Mouse (Mus musculus): Measurements from ENCODE around the gene Fam161a. TPM values are rescaled to one million over a fixed set of nuclear protein-coding genes. Genes with fewer than 3 reads are reported as not detected.

Fam161a gene
- 0.18 and 0.23 TPM in 2 replicates for polyA plus RNA-seq (2012; rRNA removed)

GRCm38 (mm10) chr11:23007481-23008180, at the start of gene Fam161a:
Fam161a (plus strand) TSS chr11:23007531.

GRCm38 (mm10) chr11:22971835-22972709, 35.3 kb upstream of the Fam161a start, which contains the start of gene Zrsr1:
Zrsr1 (plus strand) TSS chr11:22972005.

GRCm38 (mm10) chr11:22981984-22982757, 25.2 kb upstream of the Fam161a start, which contains the start of the genes Gm28048 and Commd1:
Gm28048 (minus strand) TSS chr11:22982090.
Commd1 (minus strand) TSS chr11:22982382.

GRCm38 (mm10) chr11:22990393-22991126, 16.8 kb upstream of the Fam161a start, which contains the start of gene Cct4:
Cct4 (plus strand) TSS chr11:22990519.

Other genes with a start within 250 kb of the Fam161a start
- 7.9 and 8.5 TPM in 2 replicates for gene B3gnt2, start 146.6 kb upstream of the Fam161a start, polyA plus RNA-seq (2012; rRNA removed)
- gene Zrsr1, start 35.5 kb upstream of the Fam161a start, polyA plus RNA-seq (2012; rRNA removed): 0.95 and 1.2 TPM in 2 replicates
- not detected in 2 replicates for gene Gm28048, start 25.4 kb upstream of the Fam161a start, polyA plus RNA-seq (2012; rRNA removed)
- gene Commd1, start 25.1 kb upstream of the Fam161a start, polyA plus RNA-seq (2012; rRNA removed): 2.8 and 3.0 TPM in 2 replicates
- 118 and 173 TPM in 2 replicates for gene Cct4, start 17.0 kb upstream of the Fam161a start, polyA plus RNA-seq (2012; rRNA removed)
- 0.90 and 1.1 TPM in 2 replicates for gene Xpo1, start 248.5 kb downstream of the Fam161a start, polyA plus RNA-seq (2012; rRNA removed)